Mouse (Mus musculus) liver, postnatal 0 days (tissue): ENCODE measurements at regions not wholly inside any gene's neighbourhood (a gene's known extent, or its start where the extent isn't known, plus 50 kb on each side); places are given as distances from the start of the nearest gene placed in this dataset.

Experiments used
- ATAC-seq: fragments of 200-750 bp; cut with Nextera tagmentation; 2 replicates; pipeline ENCODE4 v1.8.0; 2017; ENCODE audit warnings: mild to moderate bottlenecking, moderate library complexity
- DNase-seq: peaks from one replicate; pipeline ENCODE4 v3.0.0-alpha.2; 2016
- H3K27ac ChIP-seq: fragments of 300-500 bp; sonication (generic); 2 replicates; pipeline ENCODE4 v1.5.1; 2014; ENCODE audit warnings: antibody characterized with exemption, moderate library complexity, mild to moderate bottlenecking, low read depth
- H3K27me3 ChIP-seq: fragments of 300-500 bp; sonication (generic); 2 replicates; pipeline ENCODE4 v1.6.1; 2014; ENCODE audit warnings: low read length, control low read depth, mixed read lengths; ENCODE audit not compliant: insufficient read depth
- H3K36me3 ChIP-seq: fragments of 300-500 bp; sonication (generic); replicated peaks from 2 replicates; pipeline ENCODE4 v1.6.1; 2014; ENCODE audit warnings: mild to moderate bottlenecking, control low read depth, low read length, moderate library complexity, mixed read lengths; ENCODE audit not compliant: insufficient read depth
- H3K4me1 ChIP-seq: fragments of 300-500 bp; sonication (generic); 2 replicates; pipeline ENCODE4 v1.6.1; 2014; ENCODE audit warnings: antibody characterized with exemption, mild to moderate bottlenecking, control low read depth; ENCODE audit not compliant: insufficient read depth
- H3K4me2 ChIP-seq: fragments of 300-500 bp; sonication (generic); 2 replicates; pipeline ENCODE4 v1.6.1; 2014; ENCODE audit warnings: low read depth, mild to moderate bottlenecking, low read length, moderate library complexity, mixed read lengths
- H3K4me3 ChIP-seq: fragments of 300-500 bp; sonication (generic); 2 replicates; pipeline ENCODE4 v1.5.1; 2014; ENCODE audit warnings: low read depth, low read length
- H3K9ac ChIP-seq: fragments of 300-500 bp; sonication (generic); replicated peaks from 2 replicates; pipeline ENCODE4 v1.6.1; 2014; ENCODE audit warnings: mild to moderate bottlenecking, moderate library complexity
- H3K9me3 ChIP-seq: fragments of 300-500 bp; sonication (generic); 2 replicates; pipeline ENCODE4 v1.6.1; 2016; ENCODE audit warnings: mild to moderate bottlenecking, control low read depth, low read length, mixed read lengths
- CTCF ChIP-seq: sonication (generic); IDR thresholded peaks from 2 replicates; pipeline ENCODE4 v1.5.1; 2016; ENCODE audit warnings: antibody characterized with exemption, low read depth
- EP300 ChIP-seq: IDR thresholded peaks from 2 replicates; pipeline ENCODE4 v1.6.1; 2016; ENCODE audit warnings: antibody characterized with exemption, low read depth, mild to moderate bottlenecking
- WGBS: fragments of 180-500 bp; shearing (Covaris S2); extraction: QIAGEN DNeasy Blood & Tissue Kit; methylation state at CpG from one replicate; pipeline ENCODE4 v1.1.7; 2014; ENCODE audit not compliant: insufficient replicate concordance; 5-methylcytosine and 5-hydroxymethylcytosine counted together

- Histone ChIP-seq H3K4me2 (no peak overlapping the region), H3K4me3 (no peak overlapping the region), H3K27me3 (peaks cover 4% of the 10 kb centered on the region; the same call in 1 of the 2 replicates), H3K27ac (no peak overlapping the region), H3K36me3 (no peaks in the 10 kb centered on the region), H3K4me1 (no peaks in the 10 kb centered on the region), H3K9me3 (no peaks in the 10 kb centered on the region), H3K9ac (no peak overlapping the region)
- ATAC-seq (no peak), DNase-seq (no peak)
- TF ChIP-seq CTCF (no peak), EP300 (no peak)
- 35% methylated on average over 10 of the region's 10 CpGs for WGBS
These were observed 295.3 kb downstream of the Tns1 start for GRCm38 (mm10) chr1:73828996-73829395.

- Histone ChIP-seq H3K27me3 (peaks cover 6% of the 10 kb centered on the region; the same call in 1 of the 2 replicates), H3K4me2 (no peak overlapping the region), H3K4me1 (no peaks in the 10 kb centered on the region), H3K9ac (no peak overlapping the region), H3K4me3 (no peak overlapping the region), H3K36me3 (no peaks in the 10 kb centered on the region), H3K27ac (no peak overlapping the region), H3K9me3 (no peaks in the 10 kb centered on the region)
- DNase-seq (peak; percentile 82), ATAC-seq (peak; percentile 55; the same call in 1 of the 2 replicates)
- TF ChIP-seq EP300 (no peak), CTCF (peak; percentile 95)
- WGBS = 44% methylated on average over 15 of the region's 15 CpGs
These were observed 297.9 kb downstream of the Tns1 start for GRCm38 (mm10) chr1:73826243-73826930.

GRCm38 (mm10) chr1:73824406-73825184, 299.7 kb downstream of the Tns1 start:
- H3K4me1 ChIP-seq = no peaks in the 10 kb centered on the region
- no peak for TF ChIP-seq EP300
- TF ChIP-seq CTCF = no peak
- 59% methylated on average over 8 of the region's 8 CpGs for WGBS
- ATAC-seq (no peak), DNase-seq (peak; percentile 26)
- H3K9ac ChIP-seq = no peak overlapping the region
- H3K36me3 ChIP-seq = no peaks in the 10 kb centered on the region
- H3K27ac ChIP-seq = no peak overlapping the region
- no peak overlapping the region for H3K4me3 ChIP-seq
- no peaks in the 10 kb centered on the region for H3K9me3 ChIP-seq
- no peak overlapping the region for H3K4me2 ChIP-seq
- H3K27me3 ChIP-seq = peaks cover 6% of the 10 kb centered on the region; the same call in 1 of the 2 replicates

GRCm38 (mm10) chr1:73823726-73824125, 300.5 kb downstream of the Tns1 start:
- 78% methylated on average over 10 of the region's 10 CpGs for WGBS
- no peaks in the 10 kb centered on the region for H3K4me1 ChIP-seq
- no peak overlapping the region for H3K4me2 ChIP-seq
- no peaks in the 10 kb centered on the region for H3K9me3 ChIP-seq
- peaks cover 6% of the 10 kb centered on the region; the same call in 1 of the 2 replicates for H3K27me3 ChIP-seq
- no peak overlapping the region for H3K4me3 ChIP-seq
- no peak overlapping the region for H3K27ac ChIP-seq
- DNase-seq (no peak), ATAC-seq (no peak)
- H3K36me3 ChIP-seq = no peaks in the 10 kb centered on the region
- TF ChIP-seq CTCF (no peak), EP300 (no peak)
- H3K9ac ChIP-seq = no peak overlapping the region

- Histone ChIP-seq H3K27me3 (peaks cover 6% of the 10 kb centered on the region; the same call in 1 of the 2 replicates), H3K4me1 (no peaks in the 10 kb centered on the region), H3K9ac (no peak overlapping the region), H3K4me3 (no peak overlapping the region), H3K27ac (no peak overlapping the region), H3K36me3 (no peaks in the 10 kb centered on the region), H3K4me2 (no peak overlapping the region), H3K9me3 (no peaks in the 10 kb centered on the region)
- 60% methylated on average over 6 of the region's 6 CpGs for WGBS
- no peak for DNase-seq
- ATAC-seq = no peak
- TF ChIP-seq CTCF = no peak
- no peak for TF ChIP-seq EP300
These were observed 301.6 kb downstream of the Tns1 start for GRCm38 (mm10) chr1:73822616-73823015.

- Histone ChIP-seq H3K4me2 (no peak overlapping the region), H3K27me3 (peaks cover 4% of the 10 kb centered on the region; the same call in 1 of the 2 replicates), H3K4me1 (no peaks in the 10 kb centered on the region), H3K9me3 (no peaks in the 10 kb centered on the region), H3K9ac (no peak overlapping the region), H3K27ac (no peak overlapping the region), H3K4me3 (no peak overlapping the region), H3K36me3 (no peaks in the 10 kb centered on the region)
- no peak for ATAC-seq
- DNase-seq = no peak
- WGBS = 59% methylated on average over 7 of the region's 7 CpGs
- TF ChIP-seq CTCF (no peak), EP300 (no peak)
These were observed 303.5 kb downstream of the Tns1 start for GRCm38 (mm10) chr1:73820701-73821100.
